Mouse (Mus musculus): ENCODE measurements around the gene Prrg3. TPM values are rescaled to one million over a fixed set of nuclear protein-coding genes. Genes with fewer than 3 reads are reported as not detected.
"Not testable (repeated sequence)": the region's sequence is repeated elsewhere in the genome, so short reads cannot be mapped to it uniquely, and the experiment has no call there.

Prrg3 gene
- polyA plus RNA-seq, 1 experiment from 2014 or later: 2.2 TPM

GRCm38 (mm10) chrX:71968816-71969215 lies 6.4 kb downstream of the Prrg3 start:
- H3K27ac ChIP-seq (replicated peaks): no peak overlapping the region
- no peak overlapping the region for H3K4me3 ChIP-seq (ENCODE audit: low read depth, low read length)
- no peaks in the 10 kb centered on the region for H3K36me3 ChIP-seq (ENCODE audit: control insufficient read depth, insufficient read depth, low read length)
- H3K9ac ChIP-seq (ENCODE audit: low read length): no peak overlapping the region
- DNase-seq (ENCODE audit: low spot score) (no peak), ATAC-seq (ENCODE audit: low FRiP score, low TSS enrichment) (no peak)
- no peaks in the 10 kb centered on the region for H3K9me3 ChIP-seq (ENCODE audit: control insufficient read depth, low read length)
- no peak for TF ChIP-seq EP300 (optimal IDR thresholded peaks at IDR 0.05)
- TF ChIP-seq CTCF (IDR thresholded peaks at IDR 0.05; ENCODE audit: low read depth): no peak
- H3K27me3 ChIP-seq (ENCODE audit: control insufficient read depth, insufficient read depth, low read length): no peaks in the 10 kb centered on the region
- 78% methylated on average over 6 of the region's 6 CpGs for WGBS
- no peak overlapping the region for H3K4me2 ChIP-seq (replicated peaks; ENCODE audit: low read depth)
- H3K4me1 ChIP-seq (replicated peaks; ENCODE audit: control insufficient read depth, insufficient read depth): no peaks in the 10 kb centered on the region

- no peak for TF ChIP-seq CTCF (IDR thresholded peaks at IDR 0.05; ENCODE audit: low read depth)
- TF ChIP-seq EP300 (optimal IDR thresholded peaks at IDR 0.05): no peak
- Histone ChIP-seq H3K4me1 (replicated peaks; ENCODE audit: control insufficient read depth, insufficient read depth) (no peaks in the 10 kb centered on the region), H3K4me2 (replicated peaks; ENCODE audit: low read depth) (no peak overlapping the region), H3K27ac (replicated peaks) (no peak overlapping the region), H3K27me3 (ENCODE audit: control insufficient read depth, insufficient read depth, low read length) (no peaks in the 10 kb centered on the region), H3K9ac (ENCODE audit: low read length) (no peak overlapping the region), H3K4me3 (ENCODE audit: low read depth, low read length) (no peak overlapping the region), H3K9me3 (ENCODE audit: control insufficient read depth, low read length) (no peaks in the 10 kb centered on the region), H3K36me3 (ENCODE audit: control insufficient read depth, insufficient read depth, low read length) (no peaks in the 10 kb centered on the region)
- DNase-seq (ENCODE audit: low spot score) (no peak), ATAC-seq (ENCODE audit: low FRiP score, low TSS enrichment) (no peak)
- 72% methylated on average over 5 of the region's 5 CpGs for WGBS
Measured at GRCm38 (mm10) chrX:71971325-71971724, 8.9 kb downstream of the Prrg3 start.

- no peak within 1 kb of the TSS for H3K4me3 ChIP-seq (ENCODE audit: low read depth, low read length)
- 45% methylated on average over 2 of the region's 2 CpGs for WGBS
- no peaks in the 10 kb centered on the region for H3K4me1 ChIP-seq (replicated peaks; ENCODE audit: control insufficient read depth, insufficient read depth)
- H3K4me2 ChIP-seq (replicated peaks; ENCODE audit: low read depth): no peak within 1 kb of the TSS
- no peak for ATAC-seq (ENCODE audit: low FRiP score, low TSS enrichment)
- H3K9me3 ChIP-seq (ENCODE audit: control insufficient read depth, low read length): no peaks in the 10 kb centered on the region
- H3K36me3 ChIP-seq (ENCODE audit: control insufficient read depth, insufficient read depth, low read length): no peaks in the 10 kb centered on the region
- H3K9ac ChIP-seq (ENCODE audit: low read length): no peak within 1 kb of the TSS
- no peak for DNase-seq (ENCODE audit: low spot score)
- TF ChIP-seq CTCF (IDR thresholded peaks at IDR 0.05; ENCODE audit: low read depth): no peak
- TF ChIP-seq EP300 (optimal IDR thresholded peaks at IDR 0.05): no peak
- H3K27ac ChIP-seq (replicated peaks): no peak within 1 kb of the TSS
- no peaks in the 10 kb centered on the region for H3K27me3 ChIP-seq (ENCODE audit: control insufficient read depth, insufficient read depth, low read length)
Measured at GRCm38 (mm10) chrX:71972686-71973085, 10.3 kb downstream of the Prrg3 start, which contains the start of gene Fate1. Gene Fate1, plus strand, starts transcription at chrX:71972986.

GRCm38 (mm10) chrX:71977681-71978080 lies 15.3 kb downstream of the Prrg3 start:
- DNase-seq (ENCODE audit: low spot score); H3K36me3 ChIP-seq (ENCODE audit: control insufficient read depth, insufficient read depth, low read length); H3K27ac ChIP-seq (replicated peaks); ATAC-seq (ENCODE audit: low FRiP score, low TSS enrichment); H3K4me3 ChIP-seq (ENCODE audit: low read depth, low read length); H3K9me3 ChIP-seq (ENCODE audit: control insufficient read depth, low read length); H3K27me3 ChIP-seq (ENCODE audit: control insufficient read depth, insufficient read depth, low read length); H3K9ac ChIP-seq (ENCODE audit: low read length); H3K4me1 ChIP-seq (replicated peaks; ENCODE audit: control insufficient read depth, insufficient read depth); H3K4me2 ChIP-seq (replicated peaks; ENCODE audit: low read depth): not testable (repeated sequence)

- H3K27me3 ChIP-seq (ENCODE audit: control insufficient read depth, insufficient read depth, low read length): no peaks in the 10 kb centered on the region
- ATAC-seq (ENCODE audit: low FRiP score, low TSS enrichment): no peak
- H3K36me3 ChIP-seq (ENCODE audit: control insufficient read depth, insufficient read depth, low read length): no peaks in the 10 kb centered on the region
- no peak overlapping the region for H3K27ac ChIP-seq (replicated peaks)
- 36% methylated on average over 3 of the region's 3 CpGs for WGBS
- TF ChIP-seq CTCF (IDR thresholded peaks at IDR 0.05; ENCODE audit: low read depth): no peak
- TF ChIP-seq EP300 (optimal IDR thresholded peaks at IDR 0.05): no peak
- H3K9me3 ChIP-seq (ENCODE audit: control insufficient read depth, low read length): no peaks in the 10 kb centered on the region
- H3K4me1 ChIP-seq (replicated peaks; ENCODE audit: control insufficient read depth, insufficient read depth): no peaks in the 10 kb centered on the region
- no peak overlapping the region for H3K4me2 ChIP-seq (replicated peaks; ENCODE audit: low read depth)
- H3K9ac ChIP-seq (ENCODE audit: low read length): no peak overlapping the region
- DNase-seq (ENCODE audit: low spot score): no peak
- no peak overlapping the region for H3K4me3 ChIP-seq (ENCODE audit: low read depth, low read length)
Measured at GRCm38 (mm10) chrX:71980443-71980842, 18.0 kb downstream of the Prrg3 start.

- no peaks in the 10 kb centered on the region for H3K9me3 ChIP-seq (ENCODE audit: control insufficient read depth, low read length)
- DNase-seq (ENCODE audit: low spot score) (no peak), ATAC-seq (ENCODE audit: low FRiP score, low TSS enrichment) (no peak)
- H3K4me2 ChIP-seq (replicated peaks; ENCODE audit: low read depth): no peak overlapping the region
- no peak overlapping the region for H3K4me3 ChIP-seq (ENCODE audit: low read depth, low read length)
- no peak for TF ChIP-seq CTCF (IDR thresholded peaks at IDR 0.05; ENCODE audit: low read depth)
- TF ChIP-seq EP300 (optimal IDR thresholded peaks at IDR 0.05): no peak
- H3K36me3 ChIP-seq (ENCODE audit: control insufficient read depth, insufficient read depth, low read length): no peaks in the 10 kb centered on the region
- H3K27ac ChIP-seq (replicated peaks): no peak overlapping the region
- no peaks in the 10 kb centered on the region for H3K4me1 ChIP-seq (replicated peaks; ENCODE audit: control insufficient read depth, insufficient read depth)
- WGBS: 78% methylated on average over 2 of the region's 2 CpGs
- H3K27me3 ChIP-seq (ENCODE audit: control insufficient read depth, insufficient read depth, low read length): no peaks in the 10 kb centered on the region
- H3K9ac ChIP-seq (ENCODE audit: low read length): no peak overlapping the region
Measured at GRCm38 (mm10) chrX:71981322-71981721, 18.9 kb downstream of the Prrg3 start.

All from stomach, postnatal 0 days (tissue).